ENCODE assay signal across 17 mouse cellular contexts in genomic region chr13:99062936-99063335, GRCm38 (mm10).
DNase-seq lines count a peak whose midpoint lies in the region; ATAC-seq lines count a peak whose summit lies in the region.
"Had no signal": no experiment of that assay in that cellular context is flagged by ENCODE, and none has a peak within 500 bp of the region (broad histone marks: within the 10 kb centered on the region; RNA-seq: fewer than 3 reads in every experiment).

No protein-coding gene starts in this region.

- no peak overlapping the region for H3K4me3 ChIP-seq in kidney, embryonic 16.5 days (ENCODE audit: low read length)
- no peak overlapping the region for H3K4me3 ChIP-seq in embryonic facial prominence, embryonic 14.5 days (ENCODE audit: low read depth, low read length)
- H3K4me3 ChIP-seq: heart, embryonic 12.5 days; liver, embryonic 12.5 days; midbrain, embryonic 13.5 days had no signal

- DNase-seq in kidney, adult 11 months = no peak
- peak; percentile 82 for DNase-seq in 3T3-L1 (ENCODE audit: low read depth, low spot score)
- DNase-seq in 416B (ENCODE audit: low read depth) = peak; percentile 57
- DNase-seq in embryonic facial prominence, embryonic 14.5 days (ENCODE audit: low spot score) = no peak
- DNase-seq in gastrocnemius, postnatal 4 days (ENCODE audit: low spot score in 2 of 2) = no peak
- no peak for DNase-seq in neural tube, embryonic 10.5 days (ENCODE audit: extremely low spot score, low spot score)
- DNase-seq: cerebellum, adult 9-10 months; gastrocnemius, postnatal 10 days; heart, postnatal 4 days; kidney, postnatal 4 days; thymus, postnatal 25 days had no signal

- peak overlapping the region; percentile 11; the same call in 1 of the 2 replicates for H3K27ac ChIP-seq in kidney, embryonic 16.5 days (ENCODE audit: low read length)
- peak overlapping the region; percentile 70 for H3K27ac ChIP-seq in embryonic facial prominence, embryonic 14.5 days (replicated peaks; ENCODE audit: low read depth, low read length)
- H3K27ac ChIP-seq: liver, embryonic 12.5 days; macrophage; midbrain, embryonic 13.5 days had no signal

- 21% methylated on average over 3 of the region's 3 CpGs for WGBS in kidney, embryonic 16.5 days
- WGBS in embryonic facial prominence, embryonic 14.5 days = 52% methylated on average over 3 of the region's 3 CpGs

- H3K36me3 ChIP-seq in kidney, embryonic 16.5 days (ENCODE audit: insufficient read depth, low read length) = no peaks in the 10 kb centered on the region
- H3K36me3 ChIP-seq in embryonic facial prominence, embryonic 14.5 days (ENCODE audit: control insufficient read depth, insufficient read depth, low read length) = no peaks in the 10 kb centered on the region
- H3K36me3 ChIP-seq: heart, embryonic 12.5 days; liver, embryonic 12.5 days; midbrain, embryonic 13.5 days had no signal

- ATAC-seq in kidney, embryonic 16.5 days (ENCODE audit: low FRiP score, low TSS enrichment) = no peak
- ATAC-seq in embryonic facial prominence, embryonic 14.5 days (ENCODE audit: low read depth) = no peak
- ATAC-seq: inflammation-experienced regulatory T-cells, adult 6 months; liver, embryonic 12.5 days; midbrain, embryonic 13.5 days had no signal

- H3K4me1 ChIP-seq in kidney, embryonic 16.5 days (ENCODE audit: insufficient read depth, low read length) = peaks cover 6% of the 10 kb centered on the region
- peaks cover 20% of the 10 kb centered on the region; the same call in 1 of the 2 replicates for H3K4me1 ChIP-seq in embryonic facial prominence, embryonic 14.5 days (ENCODE audit: control insufficient read depth, insufficient read depth, low read length)
- H3K4me1 ChIP-seq: liver, embryonic 12.5 days; midbrain, embryonic 13.5 days had no signal

- H3K27me3 ChIP-seq in kidney, embryonic 16.5 days (ENCODE audit: insufficient read depth, low read length) = no peaks in the 10 kb centered on the region
- no peaks in the 10 kb centered on the region for H3K27me3 ChIP-seq in embryonic facial prominence, embryonic 14.5 days (replicated peaks; ENCODE audit: control insufficient read depth, insufficient read depth, low read length)
- H3K27me3 ChIP-seq: heart, embryonic 12.5 days; liver, embryonic 12.5 days; midbrain, embryonic 13.5 days had no signal

- H3K9me3 ChIP-seq in kidney, embryonic 16.5 days (ENCODE audit: low read length) = no peaks in the 10 kb centered on the region
- no peaks in the 10 kb centered on the region for H3K9me3 ChIP-seq in embryonic facial prominence, embryonic 14.5 days (ENCODE audit: control insufficient read depth, low read length)
- H3K9me3 ChIP-seq: heart, embryonic 12.5 days; liver, embryonic 12.5 days; midbrain, embryonic 13.5 days had no signal

- no peak overlapping the region for H3K4me2 ChIP-seq in kidney, embryonic 16.5 days (replicated peaks; ENCODE audit: low read depth, low read length)
- H3K4me2 ChIP-seq in embryonic facial prominence, embryonic 14.5 days (ENCODE audit: low read depth, low read length) = no peak overlapping the region
- H3K4me2 ChIP-seq: heart, embryonic 12.5 days; liver, embryonic 12.5 days; midbrain, embryonic 13.5 days had no signal

- H3K9ac ChIP-seq in kidney, embryonic 16.5 days (replicated peaks; ENCODE audit: low read length) = no peak overlapping the region
- no peak overlapping the region for H3K9ac ChIP-seq in embryonic facial prominence, embryonic 14.5 days (ENCODE audit: low read depth, low read length)
- H3K9ac ChIP-seq: heart, embryonic 12.5 days; liver, embryonic 12.5 days; midbrain, embryonic 13.5 days had no signal

Comparison
In these comparisons a context has a peak if more than half of its experiments do, and no peak if none do; other contexts are left out.
1. DNase-seq: peak in 3T3-L1 (single experiment) and 416B (single experiment); none in kidney, adult 11 months (single experiment), embryonic facial prominence, embryonic 14.5 days (single experiment), gastrocnemius, postnatal 4 days (0 of 2) and neural tube, embryonic 10.5 days (single experiment).